Mouse (Mus musculus) stomach, postnatal 0 days (tissue): Measurements from ENCODE around the gene Elmo1. TPM values are rescaled to one million over a fixed set of nuclear protein-coding genes. Genes with fewer than 3 reads are reported as not detected.

ENCODE experiments used
- ATAC-seq: fragments of 200-750 bp; cut with Nextera tagmentation; 2 replicates; pipeline ENCODE4 v1.8.0; 2017; ENCODE audit not compliant: low FRiP score, low TSS enrichment
- DNase-seq: peaks from one replicate; pipeline ENCODE4 v3.0.0-alpha.2; 2016; ENCODE audit warnings: low spot score
- H3K27ac ChIP-seq: fragments of 300-500 bp; sonication (generic); replicated peaks from 2 replicates; pipeline ENCODE4 v1.5.1; 2014; ENCODE audit warnings: mild to moderate bottlenecking, control low read depth
- H3K27me3 ChIP-seq: fragments of 300-500 bp; sonication (generic); 2 replicates; pipeline ENCODE4 v1.6.1; 2014; ENCODE audit warnings: low read length; ENCODE audit not compliant: control insufficient read depth, insufficient read depth
- H3K36me3 ChIP-seq: fragments of 300-500 bp; sonication (generic); 2 replicates; pipeline ENCODE4 v1.6.1; 2014; ENCODE audit warnings: low read length, mixed read lengths; ENCODE audit not compliant: control insufficient read depth, insufficient read depth
- H3K4me1 ChIP-seq: fragments of 300-500 bp; sonication (generic); replicated peaks from 2 replicates; pipeline ENCODE4 v1.6.1; 2014; ENCODE audit warnings: antibody characterized with exemption; ENCODE audit not compliant: control insufficient read depth, insufficient read depth
- H3K4me2 ChIP-seq: fragments of 300-500 bp; sonication (generic); replicated peaks from 2 replicates; pipeline ENCODE4 v1.6.1; 2014; ENCODE audit warnings: low read depth, mild to moderate bottlenecking, control low read depth, moderate library complexity
- H3K4me3 ChIP-seq: fragments of 300-500 bp; sonication (generic); 2 replicates; pipeline ENCODE4 v1.5.1; 2014; ENCODE audit warnings: low read depth, low read length, control low read depth
- H3K9ac ChIP-seq: fragments of 300-500 bp; sonication (generic); 2 replicates; pipeline ENCODE4 v1.6.1; 2014; ENCODE audit warnings: mild to moderate bottlenecking, low read length, control low read depth, mixed read lengths
- H3K9me3 ChIP-seq: fragments of 300-500 bp; sonication (generic); 2 replicates; pipeline ENCODE4 v1.6.1; 2016; ENCODE audit warnings: low read length; ENCODE audit not compliant: control insufficient read depth
- CTCF ChIP-seq: IDR thresholded peaks from 2 replicates; pipeline ENCODE4 v1.5.1; 2016; ENCODE audit warnings: antibody characterized with exemption, low read depth, mild to moderate bottlenecking, moderate library complexity
- EP300 ChIP-seq: optimal IDR thresholded peaks from 2 replicates; pipeline ENCODE3; 2016; ENCODE audit warnings: antibody characterized with exemption
- WGBS: fragments of 180-500 bp; shearing (Covaris S2); extraction: QIAGEN DNeasy Blood & Tissue Kit; methylation state at CpG from one replicate; pipeline ENCODE4 v1.1.7; 2014; 5-methylcytosine and 5-hydroxymethylcytosine counted together
- polyA plus RNA-seq: library from polyadenylated mRNA; unstranded; fragments of >200 nt; fragmentation: Nextera tagmentation; extraction: Ambion mirVana; gene quantifications from 2 replicates; pipeline ENCODE4 v1.2.1, GENCODE M21; 2015

The Elmo1 gene
- polyA plus RNA-seq, 1 experiment from 2014 or later, result 5.0 TPM

DNA sequence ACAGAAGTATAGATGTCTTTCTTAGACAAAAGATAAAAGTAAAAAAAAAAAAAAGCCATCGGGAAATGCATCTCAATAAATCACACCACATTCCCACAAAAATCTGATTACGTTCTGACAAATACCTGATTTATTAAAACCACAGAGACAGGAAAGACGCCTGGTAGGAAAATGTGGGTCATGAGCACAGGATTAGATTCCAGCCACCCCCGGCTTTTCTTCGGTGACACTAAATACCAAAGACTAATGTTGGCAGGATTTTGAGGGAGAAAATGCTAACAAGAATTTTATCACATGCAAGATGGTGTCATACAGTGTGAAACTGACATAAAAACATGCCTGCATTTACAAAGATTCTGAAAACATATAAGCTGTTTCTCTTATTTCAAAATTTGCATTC, 27.1 kb upstream of the Elmo1 start:
- ATAC-seq, result no peak
- Histone ChIP-seq H3K9ac (no peak overlapping the region), H3K4me2 (no peak overlapping the region), H3K27ac (no peak overlapping the region), H3K4me1 (no peaks in the 10 kb centered on the region), H3K4me3 (no peak overlapping the region), H3K36me3 (no peaks in the 10 kb centered on the region), H3K27me3 (no peaks in the 10 kb centered on the region), H3K9me3 (no peaks in the 10 kb centered on the region)
- WGBS, result 74% methylated on average over 5 of the region's 5 CpGs
- TF ChIP-seq CTCF, result no peak
- TF ChIP-seq EP300, result no peak
- no peak for DNase-seq

DNA sequence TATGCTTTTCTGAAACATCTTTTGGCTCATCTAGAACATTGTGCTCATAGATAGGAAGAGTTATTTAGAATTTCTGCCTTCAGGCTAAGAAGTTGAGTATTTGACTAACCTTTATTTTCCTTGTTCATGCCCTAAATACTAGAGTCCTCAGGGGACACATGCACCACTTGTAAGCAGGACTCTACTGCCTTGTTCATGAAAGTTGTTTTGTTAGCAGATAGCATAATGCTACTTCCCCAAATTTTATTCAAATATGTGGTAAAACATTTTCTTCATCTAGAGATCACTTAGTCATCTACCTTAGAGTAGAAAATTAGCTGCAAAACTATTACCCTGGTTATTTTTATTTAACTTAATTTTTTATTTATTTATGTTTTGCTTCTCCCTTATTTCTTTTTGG, 18.4 kb upstream of the Elmo1 start:
- TF ChIP-seq CTCF, result no peak
- TF ChIP-seq EP300, result no peak
- Histone ChIP-seq H3K36me3 (no peaks in the 10 kb centered on the region), H3K4me3 (no peak overlapping the region), H3K27ac (no peak overlapping the region), H3K4me1 (no peaks in the 10 kb centered on the region), H3K9ac (no peak overlapping the region), H3K9me3 (no peaks in the 10 kb centered on the region), H3K27me3 (no peaks in the 10 kb centered on the region), H3K4me2 (no peak overlapping the region)
- DNase-seq (no peak), ATAC-seq (no peak)

DNA sequence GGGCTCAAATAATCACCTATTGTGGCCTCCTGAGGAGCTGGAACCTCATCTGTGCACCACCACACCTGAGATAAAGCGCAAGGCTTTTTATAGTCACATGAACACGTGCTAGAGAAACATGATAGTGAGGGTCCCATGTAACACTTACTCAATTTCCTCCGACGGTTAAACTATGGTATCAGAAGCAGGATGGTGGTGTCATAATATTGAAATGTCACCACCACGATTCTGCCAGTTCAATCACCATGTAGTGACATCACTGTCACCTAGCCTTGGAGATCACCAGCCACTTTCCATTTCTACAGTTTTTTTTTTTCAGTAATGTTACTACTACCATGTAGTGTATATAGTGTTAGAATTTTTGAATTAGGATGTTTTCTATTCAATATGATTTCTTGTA, 17.4 kb upstream of the Elmo1 start:
- TF ChIP-seq CTCF, result no peak
- Histone ChIP-seq H3K36me3 (no peaks in the 10 kb centered on the region), H3K4me2 (no peak overlapping the region), H3K27ac (no peak overlapping the region), H3K9ac (no peak overlapping the region), H3K9me3 (no peaks in the 10 kb centered on the region), H3K27me3 (no peaks in the 10 kb centered on the region), H3K4me3 (no peak overlapping the region), H3K4me1 (no peaks in the 10 kb centered on the region)
- DNase-seq, result no peak
- WGBS, result 81% methylated on average over 5 of the region's 5 CpGs
- no peak for ATAC-seq

DNA sequence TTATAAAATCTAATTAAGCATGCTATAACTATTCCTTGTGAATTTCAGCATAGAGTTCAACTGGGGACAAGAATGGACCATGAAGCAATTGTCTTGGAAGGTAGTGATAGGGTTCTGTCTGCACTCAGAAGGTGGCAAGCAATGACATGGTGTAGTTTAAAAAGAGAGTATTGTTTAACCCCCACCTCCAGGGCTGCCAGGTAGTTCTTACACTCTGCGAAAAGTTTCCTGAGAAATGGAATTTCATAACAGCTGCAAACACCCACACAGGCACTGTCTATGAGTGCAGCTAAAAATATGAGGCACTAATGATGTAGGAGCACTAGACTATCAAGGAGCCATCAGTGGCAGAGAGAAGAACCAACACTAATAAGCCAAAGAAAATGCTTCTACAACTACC, 13.9 kb upstream of the Elmo1 start:
- H3K4me3 ChIP-seq, result no peak overlapping the region
- no peak overlapping the region for H3K4me2 ChIP-seq
- DNase-seq (no peak), ATAC-seq (no peak)
- no peaks in the 10 kb centered on the region for H3K27me3 ChIP-seq
- H3K9ac ChIP-seq, result no peak overlapping the region
- H3K4me1 ChIP-seq, result no peaks in the 10 kb centered on the region
- 86% methylated on average over 1 of the region's 1 CpGs for WGBS
- TF ChIP-seq EP300 (no peak), CTCF (no peak)
- no peaks in the 10 kb centered on the region for H3K36me3 ChIP-seq
- no peak overlapping the region for H3K27ac ChIP-seq
- no peaks in the 10 kb centered on the region for H3K9me3 ChIP-seq

DNA sequence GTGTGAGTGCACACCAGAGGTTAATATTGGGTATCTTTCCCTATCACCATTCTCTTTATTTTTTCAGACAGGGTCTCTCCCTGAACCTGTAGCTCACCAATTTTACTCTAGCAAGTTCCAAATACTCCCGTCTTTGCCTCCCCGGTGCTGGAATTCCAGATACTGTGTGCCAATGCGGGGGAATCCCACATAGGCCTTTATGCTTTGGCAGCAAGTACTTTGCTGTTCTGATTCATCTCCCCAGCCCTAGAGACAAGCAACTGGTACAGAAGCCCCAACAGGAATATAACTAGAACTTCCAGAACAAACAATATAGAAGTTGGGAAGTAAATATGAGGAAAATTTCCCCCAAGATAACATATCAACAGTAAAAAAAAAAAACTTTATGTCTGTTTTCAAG, 13.2 kb upstream of the Elmo1 start:
- H3K9me3 ChIP-seq, result no peaks in the 10 kb centered on the region
- no peaks in the 10 kb centered on the region for H3K27me3 ChIP-seq
- TF ChIP-seq CTCF (no peak), EP300 (no peak)
- H3K9ac ChIP-seq, result no peak overlapping the region
- no peak for ATAC-seq
- no peak overlapping the region for H3K27ac ChIP-seq
- no peak overlapping the region for H3K4me3 ChIP-seq
- no peaks in the 10 kb centered on the region for H3K36me3 ChIP-seq
- no peaks in the 10 kb centered on the region for H3K4me1 ChIP-seq
- no peak overlapping the region for H3K4me2 ChIP-seq
- WGBS, result 83% methylated on average over 3 of the region's 3 CpGs
- DNase-seq, result no peak

DNA sequence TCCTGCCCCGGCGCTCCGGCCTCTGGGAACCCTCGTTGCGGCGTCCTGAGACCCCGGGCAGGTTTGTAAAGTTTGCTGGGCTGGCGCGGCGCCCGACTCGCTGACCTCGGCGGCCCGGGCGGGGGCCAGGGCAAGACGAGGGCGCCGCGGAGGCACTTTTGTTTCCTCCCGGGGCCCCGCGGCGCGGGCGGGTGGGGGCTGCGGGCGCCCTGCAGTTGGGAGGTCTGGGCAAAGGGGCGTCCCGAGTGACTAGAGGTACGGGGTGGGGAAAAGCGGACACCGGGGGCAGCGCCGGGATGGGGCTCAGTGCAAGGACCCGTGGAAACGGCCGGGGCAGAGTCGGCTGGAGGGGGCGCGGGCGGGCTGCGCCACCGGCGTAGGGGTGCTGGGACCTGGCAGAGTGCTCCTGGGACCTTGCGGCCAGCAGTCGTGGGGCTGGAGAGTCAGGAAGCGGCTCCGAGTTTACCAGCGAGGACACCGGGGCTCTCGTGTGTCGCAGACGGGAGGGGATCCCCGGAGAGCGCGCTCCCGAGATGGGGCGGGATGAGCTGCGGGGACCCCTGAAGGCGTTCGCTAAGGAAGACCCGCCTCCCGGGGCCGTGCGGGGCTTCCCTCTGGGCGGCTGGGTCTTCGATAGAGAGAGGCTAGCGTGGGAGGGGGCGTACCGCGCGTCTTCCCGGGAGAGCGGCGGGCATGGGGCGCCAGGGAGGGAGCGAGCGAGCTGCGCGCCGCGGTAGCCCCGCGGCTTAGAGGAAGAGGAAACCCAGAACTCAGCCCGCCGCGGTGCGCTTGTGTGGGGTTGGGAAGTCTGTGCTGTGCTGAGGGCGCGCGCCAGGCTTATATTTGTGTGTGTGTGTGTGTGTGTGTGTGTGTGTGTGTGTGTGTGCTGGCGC, 561 bp downstream of the Elmo1 start:
- TF ChIP-seq EP300, result no peak
- no peak for TF ChIP-seq CTCF
- DNase-seq (peak; percentile 62), ATAC-seq (peak; percentile 66)
- H3K27ac ChIP-seq, result peak overlapping the region; percentile 86
- H3K4me1 ChIP-seq, result no peaks in the 10 kb centered on the region
- under 1% methylated on average over 82 of the region's 93 CpGs for WGBS
- peak overlapping the region; percentile 81 for H3K9ac ChIP-seq
- no peaks in the 10 kb centered on the region for H3K9me3 ChIP-seq
- H3K4me3 ChIP-seq, result peak overlapping the region; percentile 82
- H3K4me2 ChIP-seq, result peak overlapping the region; percentile 96
- H3K27me3 ChIP-seq, result no peaks in the 10 kb centered on the region
- no peaks in the 10 kb centered on the region for H3K36me3 ChIP-seq
